Mouse (Mus musculus) layer of hippocampus, adult 8-10 months (tissue): ENCODE results near the gene Cd209d. TPM values are rescaled to one million over a fixed set of nuclear protein-coding genes. Genes with fewer than 3 reads are reported as not detected.
"Not testable (repeated sequence)": the region's sequence is repeated elsewhere in the genome, so short reads cannot be mapped to it uniquely, and the experiment has no call there.

Experiments
- DNase-seq, 2 experiments: peaks; one replicate each; pipeline ENCODE4 v3.0.0; 2022; ENCODE audit warnings: low spot score in 2 of 2
- total RNA-seq, 4 experiments: library from RNA; stranded (reverse); gene quantifications; 2 replicates each; pipeline ENCODE4 v1.2.4; 2022

Gene Cd209d
- total RNA-seq: not detected

GRCm38 (mm10) chr8:3878455-3878854, at the start of gene Cd209d:
TSS of gene Cd209d (minus strand) at chr8:3878555.
- DNase-seq: no peak

- no peak for DNase-seq
Measured at GRCm38 (mm10) chr8:3926744-3927143, 48.4 kb upstream of the Cd209d start, which contains the start of gene Cd209b. TSS of gene Cd209b (minus strand) at chr8:3926844.

- no peak for DNase-seq
Measured at GRCm38 (mm10) chr8:3876121-3876520, 2.2 kb downstream of the Cd209d start.

- not testable (repeated sequence) for DNase-seq
Measured at GRCm38 (mm10) chr8:3862736-3863135, 15.6 kb downstream of the Cd209d start.

GRCm38 (mm10) chr8:3854209-3854608, 24.1 kb downstream of the Cd209d start, which contains the start of gene Cd209e:
TSS of gene Cd209e (minus strand) at chr8:3854309.
- DNase-seq: no peak

Other genes with a start within 250 kb of the Cd209d start
- gene Stxbp2, start 247.6 kb downstream of the Cd209d start, total RNA-seq: 10 to 100 TPM; 59.8 to 87.1 (median 69.4) TPM
- gene Retn, start 222.8 kb downstream of the Cd209d start, total RNA-seq: 1 to 10 TPM in 1 of 4 experiments, under 1 TPM in 3; 0.61 to 1.3 (median 0.75) TPM
- gene Mcemp1, start 212.8 kb downstream of the Cd209d start, total RNA-seq: under 1 TPM in 2 of 4 experiments, not detected in 2; 0.25 to 0.31 TPM
- 10 to 100 TPM in 3 of 4 experiments, 1 to 10 TPM in 1; 9.9 to 18.1 (median 14.7) TPM for gene Fcor, start 206.2 kb downstream of the Cd209d start, total RNA-seq
- gene Trappc5, start 202.3 kb downstream of the Cd209d start, total RNA-seq: 10 to 100 TPM; 26.3 to 31.4 (median 28.6) TPM
- gene Fcer2a, start 184.4 kb downstream of the Cd209d start, total RNA-seq: not detected
- not detected for gene Clec4g, start 157.9 kb downstream of the Cd209d start, total RNA-seq
- gene Cd209a, start 129.6 kb downstream of the Cd209d start, total RNA-seq: 1 to 10 TPM in 1 of 4 experiments, under 1 TPM in 1, not detected in 2; 0.34 to 1.1 TPM
- not detected for gene Cd209e, start 24.2 kb downstream of the Cd209d start, total RNA-seq
- 1 to 10 TPM in 1 of 4 experiments, under 1 TPM in 3; 0.33 to 1.2 (median 0.62) TPM for gene Cd209b, start 48.3 kb upstream of the Cd209d start, total RNA-seq
- gene Cd209c, start 76.2 kb upstream of the Cd209d start, total RNA-seq: under 1 TPM in 3 of 4 experiments, not detected in 1; 0.31 to 0.47 (median 0.43) TPM
- under 1 TPM in 3 of 4 experiments, not detected in 1; 0.30 to 0.89 (median 0.37) TPM for gene Cd209f, start 227.3 kb upstream of the Cd209d start, total RNA-seq